9 mouse cellular contexts compared by ENCODE assay signal in the genomic region with DNA sequence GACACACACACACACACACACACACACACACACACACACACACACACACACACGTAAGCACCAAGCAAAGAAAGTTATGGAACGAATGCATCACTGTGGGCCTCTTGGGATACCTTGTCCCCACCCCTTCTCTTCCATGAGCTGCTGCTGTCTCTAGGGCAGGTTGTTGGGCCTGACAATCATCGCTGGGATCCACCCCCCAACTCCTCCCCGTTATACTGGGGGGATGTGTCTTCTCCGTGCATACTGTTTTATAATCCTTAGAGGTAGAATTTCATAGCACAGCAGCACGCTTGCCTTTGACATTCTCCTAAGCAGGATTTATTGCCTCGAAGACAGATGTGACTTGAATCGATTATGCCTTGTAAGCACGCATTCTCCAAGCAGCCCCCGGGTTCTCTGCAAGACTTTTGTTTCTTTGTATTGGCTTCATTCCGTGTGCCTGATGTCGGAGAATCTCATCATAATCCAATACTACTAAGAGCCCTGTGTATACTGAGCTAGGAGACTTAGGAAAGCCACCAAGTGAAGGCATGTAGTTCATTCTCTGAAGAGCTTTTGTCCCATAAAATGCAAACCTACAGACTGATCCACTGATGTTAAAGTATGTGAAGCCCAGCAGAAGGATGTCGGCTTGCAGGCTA.
DNase-seq lines count a peak whose midpoint lies in the region; ATAC-seq lines count a peak whose summit lies in the region.
"Had no signal": no experiment of that assay in that cellular context is flagged by ENCODE, and none has a peak within 500 bp of the region (broad histone marks: within the 10 kb centered on the region; RNA-seq: fewer than 3 reads in every experiment).

No protein-coding gene starts in this region.

- peak; percentile 45 for DNase-seq in embryo, embryonic 10.5 days (ENCODE audit: low spot score)
- no peak for DNase-seq in embryo, embryonic 10 days (ENCODE audit: low spot score)
- DNase-seq in brain, adult 2 months (ENCODE audit: low read depth, low spot score): peak; percentile 68
- DNase-seq in midbrain, embryonic 11.5 days (ENCODE audit: low spot score, missing footprints): peak; percentile 89
- no peak for DNase-seq in layer of hippocampus, postnatal 25 days (ENCODE audit: extremely low spot score in 1 of 2, low spot score in 1 of 2)
- no peak for DNase-seq in cerebellum, adult 9-11 months
- DNase-seq in kidney, postnatal 25 days: no peak
- DNase-seq: liver had no signal

- no peak overlapping the region for H3K9ac ChIP-seq in forebrain, embryonic 16.5 days (replicated peaks; ENCODE audit: low read depth, low read length)
- H3K9ac ChIP-seq in midbrain, embryonic 11.5 days (ENCODE audit: low read length): no peak overlapping the region

- H3K4me3 ChIP-seq in forebrain, embryonic 16.5 days (replicated peaks; ENCODE audit: low read length): 0 out of 2 replicates have a peak overlapping the region, but pooled peaks have one; percentile 0
- no peak overlapping the region for H3K4me3 ChIP-seq in midbrain, embryonic 11.5 days (ENCODE audit: low read depth, low read length)

- H3K27me3 ChIP-seq in forebrain, embryonic 16.5 days (replicated peaks; ENCODE audit: control insufficient read depth, insufficient read depth, low read length): no peaks in the 10 kb centered on the region
- H3K27me3 ChIP-seq in midbrain, embryonic 11.5 days (ENCODE audit: control insufficient read depth, insufficient read depth, low read length): no peaks in the 10 kb centered on the region

- H3K9me3 ChIP-seq in forebrain, embryonic 16.5 days (ENCODE audit: control insufficient read depth, low read length): no peaks in the 10 kb centered on the region
- H3K9me3 ChIP-seq in midbrain, embryonic 11.5 days (ENCODE audit: control insufficient read depth, low read length): no peaks in the 10 kb centered on the region

- H3K4me2 ChIP-seq in forebrain, embryonic 16.5 days (ENCODE audit: low read length): peak overlapping the region; percentile 29
- peak overlapping the region; percentile 28; the same call in 1 of the 2 replicates for H3K4me2 ChIP-seq in midbrain, embryonic 11.5 days

- peak; percentile 81 for ATAC-seq in forebrain, embryonic 16.5 days
- ATAC-seq in midbrain, embryonic 11.5 days (ENCODE audit: low FRiP score): peak; percentile 85

- WGBS in forebrain, embryonic 16.5 days: 18% methylated on average over 13 of the region's 13 CpGs
- 35% methylated on average over 13 of the region's 13 CpGs for WGBS in midbrain, embryonic 11.5 days

- H3K36me3 ChIP-seq in forebrain, embryonic 16.5 days (ENCODE audit: control insufficient read depth, insufficient read depth): no peaks in the 10 kb centered on the region
- H3K36me3 ChIP-seq in midbrain, embryonic 11.5 days (ENCODE audit: control insufficient read depth, insufficient read depth, low read length): no peaks in the 10 kb centered on the region

- H3K27ac ChIP-seq in forebrain, embryonic 16.5 days (ENCODE audit: low read length): peak overlapping the region; percentile 64
- peak overlapping the region; percentile 12; the same call in 1 of the 2 replicates for H3K27ac ChIP-seq in midbrain, embryonic 11.5 days (ENCODE audit: low read depth, low read length)

- H3K4me1 ChIP-seq in forebrain, embryonic 16.5 days (replicated peaks; ENCODE audit: control insufficient read depth, insufficient read depth, low read length): peaks cover 38% of the 10 kb centered on the region
- peaks cover 24% of the 10 kb centered on the region for H3K4me1 ChIP-seq in midbrain, embryonic 11.5 days (ENCODE audit: control insufficient read depth, insufficient read depth, low read length)

Comparison
In these comparisons a context has a peak if more than half of its experiments do, and no peak if none do; other contexts are left out.
1. DNase-seq: peak in embryo, embryonic 10.5 days (single experiment), brain, adult 2 months (single experiment) and midbrain, embryonic 11.5 days (single experiment); none in embryo, embryonic 10 days (single experiment), layer of hippocampus, postnatal 25 days (0 of 2), cerebellum, adult 9-11 months (single experiment) and kidney, postnatal 25 days (0 of 2).